Mouse (Mus musculus) MN1 (cell line): ENCODE measurements around the gene Olfr1256.

Source experiments
- DNase-seq: peaks from one replicate; pipeline ENCODE4 v3.0.0-alpha.2; 2016; ENCODE audit warnings: low spot score

Gene Olfr1256

GRCm38 (mm10) chr2:89841455-89841854, at the start of gene Olfr1256:
Gene Olfr1256, minus strand, starts transcription at chr2:89841555.
- no peak for DNase-seq

- no peak for DNase-seq
These were observed 36.8 kb upstream of the Olfr1256 start, which contains the start of gene Olfr1257 for GRCm38 (mm10) chr2:89878137-89878536. Gene Olfr1257, plus strand, starts transcription at chr2:89878437.

GRCm38 (mm10) chr2:89849230-89849629, 7.9 kb upstream of the Olfr1256 start:
- DNase-seq = no peak

DNA sequence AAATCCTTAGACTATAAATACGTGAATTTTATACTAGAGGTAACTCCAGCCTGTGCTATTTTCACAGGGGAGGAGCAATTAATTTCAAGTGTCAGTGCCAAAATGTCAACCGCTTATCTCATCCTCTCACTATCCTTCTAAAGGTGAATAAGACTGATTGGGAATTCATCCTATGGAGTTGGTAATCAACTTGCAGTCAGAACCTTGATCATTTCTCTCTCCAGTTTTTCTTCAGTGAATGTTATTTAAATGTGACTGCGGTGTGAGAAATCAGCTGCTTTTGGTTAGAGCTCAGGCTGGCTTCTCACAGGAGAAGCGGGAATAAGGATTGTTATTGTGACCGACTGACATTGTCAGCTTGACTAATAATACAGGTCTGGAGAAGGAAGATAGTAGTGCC, 6.8 kb upstream of the Olfr1256 start, which contains the start of gene Olfr48:
Olfr48 (minus strand) TSS at position 101 of the 400 bp plus-strand sequence.
- no peak for DNase-seq

- no peak for DNase-seq
These were observed 21.1 kb downstream of the Olfr1256 start for GRCm38 (mm10) chr2:89820216-89820615.

- no peak for DNase-seq
These were observed 29.6 kb downstream of the Olfr1256 start, which contains the start of gene Olfr1255 for GRCm38 (mm10) chr2:89811751-89812150. Gene Olfr1255, plus strand, starts transcription at chr2:89812051.

DNA sequence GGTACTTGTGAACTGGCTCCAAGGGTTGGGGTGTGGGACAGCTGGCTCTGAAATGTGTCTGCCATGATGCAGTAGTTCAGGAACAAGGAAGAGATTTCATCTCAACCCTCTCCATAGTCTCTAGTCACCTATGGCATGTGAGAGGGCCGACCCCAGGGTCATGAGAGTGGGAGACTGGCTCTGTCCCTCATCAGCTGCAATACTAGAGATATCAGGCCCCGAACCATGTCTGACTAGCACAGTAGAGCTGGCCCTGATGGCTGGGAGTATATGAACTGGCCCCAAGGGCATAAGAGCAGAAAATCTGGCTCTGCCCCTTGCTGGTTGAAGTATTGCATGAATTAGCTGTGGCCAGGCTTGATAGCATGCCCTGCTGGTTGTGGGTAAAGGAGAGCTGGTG, 30.6 kb downstream of the Olfr1256 start:
- no peak for DNase-seq

DNA sequence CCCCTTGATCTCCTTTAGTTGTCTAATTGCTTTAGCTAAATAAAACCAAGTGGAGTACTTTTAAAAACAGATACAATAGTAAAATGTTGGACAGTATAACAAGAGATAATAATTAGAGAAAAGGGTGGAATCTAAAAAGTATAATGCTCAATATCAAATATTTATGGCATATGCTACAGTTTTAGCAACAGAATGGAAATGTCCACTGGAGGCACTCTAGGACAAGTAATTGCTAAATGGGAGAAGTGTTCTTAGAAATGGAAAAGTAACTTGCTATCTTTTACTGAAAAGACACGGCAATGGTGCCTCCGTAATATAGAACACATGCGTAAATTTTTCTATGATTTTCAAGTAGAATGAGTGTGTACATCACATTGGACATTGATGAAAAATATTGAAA, 41.8 kb downstream of the Olfr1256 start:
- no peak for DNase-seq

GRCm38 (mm10) chr2:89793519-89793918, 47.8 kb downstream of the Olfr1256 start, which contains the start of gene Olfr1254:
Gene Olfr1254, minus strand, starts transcription at chr2:89793619.
- no peak for DNase-seq
